Mouse (Mus musculus): ENCODE measurements around the gene Srgap2. TPM values are rescaled to one million over a fixed set of nuclear protein-coding genes. Genes with fewer than 3 reads are reported as not detected.

Gene Srgap2
- total and polyA plus RNA-seq, 3 experiments, result 27.9 to 135 (median 32.5) TPM

DNA sequence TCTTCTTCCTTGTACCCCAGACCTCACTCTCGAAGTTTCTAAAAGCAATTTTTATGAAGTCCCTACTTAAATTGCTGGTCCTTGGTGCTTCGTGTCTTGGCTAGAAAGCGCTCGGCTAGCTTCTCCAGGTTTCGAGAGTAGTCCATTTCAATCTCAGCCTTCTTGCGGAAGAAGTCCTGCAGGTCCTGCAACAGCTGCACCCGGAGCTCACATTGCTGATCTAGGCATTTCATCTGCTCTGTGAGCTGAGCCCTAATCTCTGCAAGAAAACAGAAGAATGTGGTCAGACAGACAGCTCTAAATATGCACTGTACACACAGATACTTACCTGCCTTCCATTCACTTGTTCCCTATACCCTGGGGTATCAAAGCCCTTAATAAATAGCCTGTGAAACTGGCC lies 90.5 kb downstream of the Srgap2 start:
- no peak for DNase-seq (ENCODE audit: low spot score)
- Histone ChIP-seq H3K4me1 (ENCODE audit: insufficient read depth, low read depth, low read length) (peaks cover 13% of the 10 kb centered on the region), H3K9me3 (replicated peaks) (no peaks in the 10 kb centered on the region), H3K27me3 (ENCODE audit: insufficient read depth, low read length) (no peaks in the 10 kb centered on the region), H3K4me3 (ENCODE audit: low read depth, low read length) (no peak overlapping the region), H3K36me3 (replicated peaks) (peaks cover 20% of the 10 kb centered on the region)
- no peak for ATAC-seq (ENCODE audit: extremely low read depth, insufficient number of reproducible peaks, low FRiP score, poor library complexity, severe bottlenecking)
- no peak for TF ChIP-seq CTCF (IDR thresholded peaks at IDR 0.05; ENCODE audit: low read depth, low read length)
- TF ChIP-seq POLR2AphosphoS5 (IDR thresholded peaks at IDR 0.05; ENCODE audit: insufficient replicate concordance, low read depth, low read length), result no peak
- no peak for TF ChIP-seq GATA1 (IDR thresholded peaks at IDR 0.05; ENCODE audit: borderline replicate concordance, low read length)

DNA sequence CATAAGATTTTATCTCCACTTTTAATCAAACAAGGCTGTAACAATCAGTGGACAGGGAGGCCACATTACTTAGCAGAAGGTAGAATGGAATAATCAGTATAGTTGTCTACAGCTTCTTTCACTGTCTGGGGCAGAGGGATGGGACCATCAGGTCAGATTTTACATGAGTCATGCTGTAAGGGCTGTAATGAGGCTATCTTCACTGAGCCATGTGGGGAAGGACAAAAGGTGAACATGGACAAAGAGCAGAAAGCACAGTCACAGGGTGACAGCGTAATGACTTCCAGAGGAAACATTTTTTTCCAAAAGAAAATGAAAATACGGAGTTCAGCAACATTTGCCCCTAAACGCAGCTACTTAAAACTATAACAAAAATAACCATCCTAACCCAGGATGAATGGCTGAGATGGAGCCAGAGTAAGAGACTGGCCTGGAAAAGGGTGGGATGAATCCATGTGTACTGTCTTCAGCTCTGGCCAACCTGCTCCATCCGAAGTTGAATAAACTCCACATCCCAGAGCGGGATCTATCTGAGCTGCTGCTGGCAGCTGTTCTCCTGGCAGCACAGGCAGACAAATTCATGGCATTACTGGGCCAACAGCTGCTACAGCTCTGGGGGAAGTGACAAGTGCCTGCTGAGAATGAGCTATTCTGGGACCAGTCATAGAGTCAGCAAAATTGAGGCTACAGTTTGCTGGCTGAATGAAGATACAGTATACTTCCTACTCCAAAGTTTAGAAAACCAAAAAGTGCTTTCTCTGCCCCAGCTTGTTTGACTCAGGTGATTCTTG lies 95.5 kb downstream of the Srgap2 start:
- TF ChIP-seq CTCF (IDR thresholded peaks at IDR 0.05; ENCODE audit: low read depth, low read length) (no peak), GATA2 (IDR thresholded peaks at IDR 0.05; ENCODE audit: borderline replicate concordance, low read depth, low read length) (no peak), POLR2AphosphoS5 (IDR thresholded peaks at IDR 0.05; ENCODE audit: insufficient replicate concordance, low read depth, low read length) (no peak), GATA1 (IDR thresholded peaks at IDR 0.05; ENCODE audit: borderline replicate concordance, low read length) (no peak), TAL1 (conservative IDR thresholded peaks at IDR 0.05; ENCODE audit: low read depth, low read length) (no peak)
- Histone ChIP-seq H3K9me3 (replicated peaks) (no peaks in the 10 kb centered on the region), H3K36me3 (replicated peaks) (peaks cover 33% of the 10 kb centered on the region), H3K4me1 (ENCODE audit: insufficient read depth, low read depth, low read length) (peaks cover 9% of the 10 kb centered on the region), H3K4me3 (ENCODE audit: low read depth, low read length) (no peak overlapping the region), H3K27me3 (ENCODE audit: insufficient read depth, low read length) (no peaks in the 10 kb centered on the region)
- ATAC-seq (ENCODE audit: extremely low read depth, insufficient number of reproducible peaks, low FRiP score, poor library complexity, severe bottlenecking) (no peak), DNase-seq (ENCODE audit: low spot score) (no peak)

DNA sequence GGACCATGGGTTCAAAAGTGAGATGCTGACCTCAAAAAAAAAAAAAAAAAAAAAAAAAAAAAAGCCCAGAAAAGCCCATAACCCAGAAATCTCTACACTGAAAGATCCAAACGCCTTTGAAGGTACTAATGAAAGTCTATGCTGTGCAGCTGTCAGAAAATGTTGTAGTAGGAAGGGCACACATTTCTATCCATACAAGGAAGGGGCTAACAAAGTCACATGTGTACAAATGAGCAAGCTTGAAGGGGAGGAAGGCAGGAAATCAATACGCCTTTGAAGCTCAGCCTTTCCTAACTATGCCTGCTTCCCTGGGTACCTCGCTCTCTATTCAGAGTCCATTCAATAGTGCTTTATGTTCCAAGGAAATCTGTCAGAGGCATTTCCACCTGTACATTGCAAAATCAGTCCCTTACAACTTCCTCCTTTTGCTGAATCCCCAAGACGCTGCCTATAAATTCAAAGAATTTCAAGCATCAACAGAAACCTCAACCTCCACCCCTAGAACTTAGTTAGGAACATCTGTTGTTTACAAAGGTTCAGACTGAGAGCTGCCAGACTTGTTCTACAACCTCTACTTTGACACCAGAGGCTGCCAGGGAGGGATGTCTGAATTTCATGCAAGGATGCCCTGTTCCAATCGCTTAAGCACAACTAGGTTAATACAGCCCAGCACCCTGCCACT lies 99.9 kb downstream of the Srgap2 start:
- DNase-seq (ENCODE audit: low spot score) (no peak), ATAC-seq (ENCODE audit: extremely low read depth, insufficient number of reproducible peaks, low FRiP score, poor library complexity, severe bottlenecking) (no peak)
- Histone ChIP-seq H3K9me3 (replicated peaks) (no peaks in the 10 kb centered on the region), H3K4me3 (ENCODE audit: low read depth, low read length) (no peak overlapping the region), H3K4me1 (ENCODE audit: insufficient read depth, low read depth, low read length) (peaks cover 9% of the 10 kb centered on the region), H3K36me3 (replicated peaks) (peaks cover 23% of the 10 kb centered on the region), H3K27me3 (ENCODE audit: insufficient read depth, low read length) (no peaks in the 10 kb centered on the region)
- no peak for TF ChIP-seq POLR2AphosphoS5 (IDR thresholded peaks at IDR 0.05; ENCODE audit: insufficient replicate concordance, low read depth, low read length)
- no peak for TF ChIP-seq CTCF (IDR thresholded peaks at IDR 0.05; ENCODE audit: low read depth, low read length)
- no peak for TF ChIP-seq GATA2 (IDR thresholded peaks at IDR 0.05; ENCODE audit: borderline replicate concordance, low read depth, low read length)
- no peak for TF ChIP-seq GATA1 (IDR thresholded peaks at IDR 0.05; ENCODE audit: borderline replicate concordance, low read length)
- no peak for TF ChIP-seq TAL1 (conservative IDR thresholded peaks at IDR 0.05; ENCODE audit: low read depth, low read length)

- no peak for TF ChIP-seq GATA2 (IDR thresholded peaks at IDR 0.05; ENCODE audit: borderline replicate concordance, low read depth, low read length)
- no peak for TF ChIP-seq POLR2AphosphoS5 (IDR thresholded peaks at IDR 0.05; ENCODE audit: insufficient replicate concordance, low read depth, low read length)
- TF ChIP-seq GATA1 (IDR thresholded peaks at IDR 0.05; ENCODE audit: borderline replicate concordance, low read length), result no peak
- no peak for TF ChIP-seq CTCF (IDR thresholded peaks at IDR 0.05; ENCODE audit: low read depth, low read length)
- no peak for TF ChIP-seq TAL1 (conservative IDR thresholded peaks at IDR 0.05; ENCODE audit: low read depth, low read length)
- H3K4me1 ChIP-seq (ENCODE audit: insufficient read depth, low read depth, low read length), result peaks cover 9% of the 10 kb centered on the region
- no peak for ATAC-seq (ENCODE audit: extremely low read depth, insufficient number of reproducible peaks, low FRiP score, poor library complexity, severe bottlenecking)
Measured at GRCm38 (mm10) chr1:131423061-131423460, 104.1 kb downstream of the Srgap2 start.

GRCm38 (mm10) chr1:131421113-131421512 lies 106.0 kb downstream of the Srgap2 start:
- DNase-seq (ENCODE audit: low spot score), result no peak
- H3K36me3 ChIP-seq (replicated peaks), result peaks cover 9% of the 10 kb centered on the region
- H3K4me1 ChIP-seq (ENCODE audit: insufficient read depth, low read depth, low read length), result peaks cover 3% of the 10 kb centered on the region; the same call in 1 of the 2 replicates
- ATAC-seq (ENCODE audit: extremely low read depth, insufficient number of reproducible peaks, low FRiP score, poor library complexity, severe bottlenecking), result no peak
- H3K9me3 ChIP-seq (replicated peaks), result no peaks in the 10 kb centered on the region
- no peak for TF ChIP-seq TAL1 (conservative IDR thresholded peaks at IDR 0.05; ENCODE audit: low read depth, low read length)
- no peak for TF ChIP-seq CTCF (IDR thresholded peaks at IDR 0.05; ENCODE audit: low read depth, low read length)
- TF ChIP-seq GATA2 (IDR thresholded peaks at IDR 0.05; ENCODE audit: borderline replicate concordance, low read depth, low read length), result no peak
- no peak for TF ChIP-seq GATA1 (IDR thresholded peaks at IDR 0.05; ENCODE audit: borderline replicate concordance, low read length)
- TF ChIP-seq POLR2AphosphoS5 (IDR thresholded peaks at IDR 0.05; ENCODE audit: insufficient replicate concordance, low read depth, low read length), result no peak
- H3K27me3 ChIP-seq (ENCODE audit: insufficient read depth, low read length), result no peaks in the 10 kb centered on the region
- no peak overlapping the region for H3K4me3 ChIP-seq (ENCODE audit: low read depth, low read length)

More at GRCm38 (mm10) chr1:131423061-131423460, 104.1 kb downstream of the Srgap2 start:
- H3K4me3 ChIP-seq (ENCODE audit: low read depth, low read length), result no peak overlapping the region
- DNase-seq (ENCODE audit: low spot score), result no peak
- H3K27me3 ChIP-seq (ENCODE audit: insufficient read depth, low read length), result no peaks in the 10 kb centered on the region
- peaks cover 7% of the 10 kb centered on the region for H3K36me3 ChIP-seq (replicated peaks)
- H3K9me3 ChIP-seq (replicated peaks), result no peaks in the 10 kb centered on the region

DNA sequence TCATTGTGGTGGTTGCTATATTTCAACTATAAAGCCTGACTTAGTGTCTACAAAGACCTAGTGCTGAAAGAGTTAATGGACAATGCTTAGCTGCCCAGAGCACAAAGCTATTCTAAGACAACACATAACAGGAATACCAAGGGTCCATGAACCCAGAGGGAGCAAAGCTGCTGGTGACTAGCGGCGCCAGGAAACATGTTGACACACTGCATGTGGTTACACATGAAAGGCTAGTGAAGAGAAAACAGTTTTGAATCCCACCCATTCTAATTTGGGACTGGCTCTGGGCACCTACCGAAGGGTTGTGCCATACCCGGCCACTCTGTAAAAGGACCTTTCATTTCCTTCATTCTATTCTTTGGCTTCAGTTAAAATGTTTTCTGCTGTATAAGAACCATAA lies 106.5 kb downstream of the Srgap2 start:
- no peak for TF ChIP-seq TAL1 (conservative IDR thresholded peaks at IDR 0.05; ENCODE audit: low read depth, low read length)
- TF ChIP-seq POLR2AphosphoS5 (IDR thresholded peaks at IDR 0.05; ENCODE audit: insufficient replicate concordance, low read depth, low read length), result no peak
- no peak for TF ChIP-seq GATA2 (IDR thresholded peaks at IDR 0.05; ENCODE audit: borderline replicate concordance, low read depth, low read length)
- TF ChIP-seq GATA1 (IDR thresholded peaks at IDR 0.05; ENCODE audit: borderline replicate concordance, low read length), result no peak
- TF ChIP-seq CTCF (IDR thresholded peaks at IDR 0.05; ENCODE audit: low read depth, low read length), result no peak
- ATAC-seq (ENCODE audit: extremely low read depth, insufficient number of reproducible peaks, low FRiP score, poor library complexity, severe bottlenecking) (no peak), DNase-seq (ENCODE audit: low spot score) (no peak)
- Histone ChIP-seq H3K9me3 (replicated peaks) (no peaks in the 10 kb centered on the region), H3K4me1 (ENCODE audit: insufficient read depth, low read depth, low read length) (peaks cover 3% of the 10 kb centered on the region; the same call in 1 of the 2 replicates), H3K4me3 (ENCODE audit: low read depth, low read length) (no peak overlapping the region), H3K36me3 (replicated peaks) (peaks cover 9% of the 10 kb centered on the region), H3K27me3 (ENCODE audit: insufficient read depth, low read length) (no peaks in the 10 kb centered on the region)

Measured in G1E (cell line).